Mouse (Mus musculus) stomach, postnatal 0 days (tissue): ENCODE results near the gene Oscp1.

Source experiments
- CTCF ChIP-seq: IDR thresholded peaks from 2 replicates; pipeline ENCODE4 v1.5.1; 2016; ENCODE audit warnings: antibody characterized with exemption, low read depth, mild to moderate bottlenecking, moderate library complexity
- EP300 ChIP-seq: optimal IDR thresholded peaks from 2 replicates; pipeline ENCODE3; 2016; ENCODE audit warnings: antibody characterized with exemption

GRCm38 (mm10) chr4:126062856-126063255 is 4.5 kb downstream of the Oscp1 start:
- TF ChIP-seq CTCF: no peak
- no peak for TF ChIP-seq EP300
